In the genomic region with DNA sequence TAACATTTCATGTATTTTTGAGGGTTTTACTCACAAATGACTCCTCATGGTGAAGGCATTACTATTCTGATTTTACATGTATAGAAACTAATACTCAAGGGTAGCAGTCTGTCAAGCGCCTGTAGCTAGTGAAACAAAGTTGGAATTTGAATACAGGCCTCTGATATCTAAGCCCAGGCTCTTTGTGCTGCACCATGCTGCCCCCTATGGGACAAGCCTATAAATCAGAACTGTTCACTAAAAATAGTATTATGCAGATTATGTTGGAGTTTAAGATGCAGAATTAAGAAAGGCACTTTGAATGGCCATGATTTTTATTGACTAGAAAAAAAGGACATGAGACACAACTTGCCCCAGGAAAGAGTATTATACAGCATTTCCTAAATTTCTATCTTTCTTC, we compare ENCODE assay signal across 14 mouse cellular contexts.
A peak's percentile ranks its signal among the peaks of the same experiment; 100 is the strongest.
DNase-seq lines count a peak whose midpoint lies in the region; ATAC-seq and TF ChIP-seq lines count a peak whose summit lies in the region.
"Had no signal": no experiment of that assay in that cellular context is flagged by ENCODE, and none has a peak within 500 bp of the region (broad histone marks: within the 10 kb centered on the region; RNA-seq: fewer than 3 reads in every experiment).

No protein-coding gene starts in this region.

- H3K27ac ChIP-seq in hindbrain, postnatal 0 days = no peak overlapping the region
- no peak overlapping the region for H3K27ac ChIP-seq in hindbrain, embryonic 13.5 days
- no peak overlapping the region for H3K27ac ChIP-seq in lung, embryonic 14.5 days (ENCODE audit: low read depth)
- H3K27ac ChIP-seq: forebrain, embryonic 15.5 days; hindbrain, embryonic 12.5 days had no signal

- DNase-seq in hindbrain, postnatal 0 days (ENCODE audit: low spot score) = no peak
- DNase-seq in lung, embryonic 14.5 days = peak; percentile 33
- DNase-seq in lung, adult 2 months = no peak
- DNase-seq in A20 (ENCODE audit: low read depth, low spot score) = peak; percentile 17
- no peak for DNase-seq in right cerebral cortex, postnatal 10 days (ENCODE audit: low spot score in 2 of 2)
- DNase-seq: cerebellum, postnatal 36 days; gastrocnemius, postnatal 25 days; kidney, postnatal 14 days; liver had no signal

- no peak for TF ChIP-seq POLR2A in lung, adult 2 months (IDR thresholded peaks at IDR 0.05; ENCODE audit: borderline replicate concordance, extremely low read depth, low read depth, low read length)

- no peak overlapping the region for H3K4me3 ChIP-seq in hindbrain, postnatal 0 days (ENCODE audit: low read length)
- no peak overlapping the region for H3K4me3 ChIP-seq in hindbrain, embryonic 13.5 days
- no peak overlapping the region for H3K4me3 ChIP-seq in lung, embryonic 14.5 days (ENCODE audit: low read depth, low read length)
- H3K4me3 ChIP-seq in lung, adult 2 months (replicated peaks; ENCODE audit: extremely low read depth, low read depth, low read length) = no peak overlapping the region
- no peak overlapping the region for H3K4me3 ChIP-seq in E14TG2a.4 (replicated peaks; ENCODE audit: low read length)
- H3K4me3 ChIP-seq: forebrain, embryonic 15.5 days; hindbrain, embryonic 12.5 days had no signal

- H3K4me1 ChIP-seq in hindbrain, postnatal 0 days (ENCODE audit: insufficient read depth, low read length) = no peaks in the 10 kb centered on the region
- no peaks in the 10 kb centered on the region for H3K4me1 ChIP-seq in hindbrain, embryonic 13.5 days (replicated peaks)
- no peaks in the 10 kb centered on the region for H3K4me1 ChIP-seq in lung, embryonic 14.5 days (ENCODE audit: insufficient read depth)
- H3K4me1 ChIP-seq in lung, adult 2 months (ENCODE audit: control insufficient read depth, insufficient read depth, low read length) = no peaks in the 10 kb centered on the region
- H3K4me1 ChIP-seq in E14TG2a.4 (replicated peaks; ENCODE audit: low read depth, low read length) = no peaks in the 10 kb centered on the region
- H3K4me1 ChIP-seq: forebrain, embryonic 15.5 days; hindbrain, embryonic 12.5 days had no signal

- no peak overlapping the region for H3K9ac ChIP-seq in hindbrain, postnatal 0 days (replicated peaks; ENCODE audit: low read length)
- no peak overlapping the region for H3K9ac ChIP-seq in hindbrain, embryonic 13.5 days
- no peak overlapping the region for H3K9ac ChIP-seq in lung, embryonic 14.5 days
- H3K9ac ChIP-seq: forebrain, embryonic 15.5 days; hindbrain, embryonic 12.5 days had no signal

- TF ChIP-seq CTCF in hindbrain, postnatal 0 days (IDR thresholded peaks at IDR 0.05; ENCODE audit: low read depth) = peak; percentile 19
- TF ChIP-seq CTCF in lung, embryonic 14.5 days (IDR thresholded peaks at IDR 0.05; ENCODE audit: low read depth) = peak; percentile 43
- TF ChIP-seq CTCF in lung, adult 2 months (IDR thresholded peaks at IDR 0.05; ENCODE audit: insufficient read depth, low read length) = no peak
- TF ChIP-seq CTCF in E14TG2a.4 (conservative IDR thresholded peaks at IDR 0.05; ENCODE audit: low read length) = peak; percentile 17; the same call in 1 of the 2 replicates

- H3K9me3 ChIP-seq in hindbrain, postnatal 0 days (ENCODE audit: low read length) = no peaks in the 10 kb centered on the region
- no peaks in the 10 kb centered on the region for H3K9me3 ChIP-seq in hindbrain, embryonic 13.5 days
- no peaks in the 10 kb centered on the region for H3K9me3 ChIP-seq in lung, embryonic 14.5 days (ENCODE audit: low read depth, low read length)
- no peaks in the 10 kb centered on the region for H3K9me3 ChIP-seq in E14TG2a.4 (ENCODE audit: low read length)
- H3K9me3 ChIP-seq: forebrain, embryonic 15.5 days; hindbrain, embryonic 12.5 days had no signal

- H3K36me3 ChIP-seq in hindbrain, postnatal 0 days (ENCODE audit: insufficient read depth, low read length) = no peaks in the 10 kb centered on the region
- no peaks in the 10 kb centered on the region for H3K36me3 ChIP-seq in hindbrain, embryonic 13.5 days
- no peaks in the 10 kb centered on the region for H3K36me3 ChIP-seq in lung, embryonic 14.5 days (ENCODE audit: insufficient read depth)
- H3K36me3 ChIP-seq in E14TG2a.4 (ENCODE audit: insufficient read depth, low read length) = no peaks in the 10 kb centered on the region
- H3K36me3 ChIP-seq: forebrain, embryonic 15.5 days; G1E; hindbrain, embryonic 12.5 days had no signal

- ATAC-seq in hindbrain, postnatal 0 days = no peak
- ATAC-seq in hindbrain, embryonic 13.5 days (ENCODE audit: low FRiP score) = no peak
- ATAC-seq in lung, embryonic 14.5 days (ENCODE audit: insufficient read depth) = no peak
- ATAC-seq: forebrain, embryonic 15.5 days had no signal

- H3K27me3 ChIP-seq in hindbrain, postnatal 0 days (ENCODE audit: insufficient read depth, low read length) = no peaks in the 10 kb centered on the region
- no peaks in the 10 kb centered on the region for H3K27me3 ChIP-seq in hindbrain, embryonic 13.5 days
- H3K27me3 ChIP-seq in lung, embryonic 14.5 days (ENCODE audit: insufficient read depth, low read length) = no peaks in the 10 kb centered on the region
- H3K27me3 ChIP-seq in E14TG2a.4 (ENCODE audit: insufficient read depth, low read length) = no peaks in the 10 kb centered on the region
- H3K27me3 ChIP-seq: forebrain, embryonic 15.5 days; hindbrain, embryonic 12.5 days had no signal

- 76% methylated on average over 1 of the region's 1 CpGs for WGBS in hindbrain, postnatal 0 days
- 93% methylated on average over 1 of the region's 1 CpGs for WGBS in hindbrain, embryonic 13.5 days
- WGBS in lung, embryonic 14.5 days = 83% methylated on average over 1 of the region's 1 CpGs
- 98% methylated on average over 1 of the region's 1 CpGs for WGBS in lung, adult 2 months

- no peak overlapping the region for H3K4me2 ChIP-seq in hindbrain, postnatal 0 days (ENCODE audit: low read depth, low read length)
- H3K4me2 ChIP-seq in hindbrain, embryonic 13.5 days = no peak overlapping the region
- no peak overlapping the region for H3K4me2 ChIP-seq in lung, embryonic 14.5 days
- H3K4me2 ChIP-seq: forebrain, embryonic 15.5 days; hindbrain, embryonic 12.5 days had no signal

Comparison
In these comparisons a context has a peak if more than half of its experiments do, and no peak if none do; other contexts are left out.
1. DNase-seq: peak in lung, embryonic 14.5 days (single experiment) and A20 (single experiment); none in hindbrain, postnatal 0 days (single experiment), lung, adult 2 months (single experiment) and right cerebral cortex, postnatal 10 days (0 of 2).